In the genomic region with DNA sequence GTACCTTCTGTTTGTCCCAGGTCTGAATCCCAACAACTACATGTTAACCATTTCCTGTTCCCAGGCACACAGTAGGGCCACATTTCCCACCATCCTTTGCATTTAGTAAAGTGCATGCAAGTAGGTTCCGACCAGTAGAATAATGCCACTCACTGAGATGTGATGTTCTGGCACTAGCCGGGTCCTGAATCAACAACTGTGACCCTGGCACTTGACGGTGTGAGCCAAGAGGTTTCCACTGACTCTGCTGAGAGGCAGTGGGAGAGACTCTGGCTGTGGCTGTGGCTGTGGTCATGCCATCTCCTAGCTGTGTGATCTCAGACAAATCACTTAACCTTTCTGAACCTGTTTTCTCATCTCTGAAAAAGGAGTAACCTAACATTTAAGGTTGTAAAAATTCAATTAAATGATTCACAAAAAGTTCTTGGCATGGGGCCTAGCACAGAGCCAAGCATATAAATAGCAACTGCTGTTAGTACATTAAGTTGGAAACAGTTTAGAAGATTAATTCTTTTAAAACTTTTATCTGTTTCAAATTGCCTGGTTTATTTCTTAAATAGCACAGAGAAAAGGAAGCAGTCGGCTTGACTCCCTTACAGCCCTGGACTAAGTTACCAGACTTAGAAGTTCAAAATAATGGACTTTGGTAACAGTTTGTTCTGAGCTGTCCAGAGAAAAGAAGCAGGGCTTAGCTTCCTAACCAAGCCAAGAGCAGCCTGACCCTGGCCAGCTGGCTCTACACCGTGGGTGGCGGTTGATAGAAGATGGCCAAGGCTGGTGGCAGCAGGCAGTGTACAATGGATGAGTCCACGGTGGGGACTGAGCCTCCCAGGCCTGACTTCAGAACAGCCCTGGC, we compare ENCODE assay signal across 11 mouse cellular contexts. TPM values are rescaled to one million over a fixed set of nuclear protein-coding genes. Genes with fewer than 3 reads are reported as not detected.
A peak's percentile ranks its signal among the peaks of the same experiment; 100 is the strongest.
DNase-seq lines count a peak whose midpoint lies in the region; ATAC-seq lines count a peak whose summit lies in the region.
"Had no signal": no experiment of that assay in that cellular context is flagged by ENCODE, and none has a peak within 500 bp of the region (broad histone marks: within the 10 kb centered on the region; RNA-seq: fewer than 3 reads in every experiment).

No protein-coding gene starts in this region.

- H3K36me3 ChIP-seq in intestine, embryonic 16.5 days (ENCODE audit: control insufficient read depth, insufficient read depth, low read length) = no peaks in the 10 kb centered on the region
- H3K36me3 ChIP-seq: embryonic facial prominence, embryonic 13.5 days; midbrain, embryonic 12.5 days had no signal

- no peaks in the 10 kb centered on the region for H3K9me3 ChIP-seq in intestine, embryonic 16.5 days (ENCODE audit: control insufficient read depth, low read length)
- H3K9me3 ChIP-seq: embryonic facial prominence, embryonic 13.5 days; midbrain, embryonic 12.5 days had no signal

- WGBS in intestine, embryonic 16.5 days = 71% methylated on average over 7 of the region's 7 CpGs

- H3K27me3 ChIP-seq in intestine, embryonic 16.5 days (replicated peaks; ENCODE audit: control insufficient read depth, insufficient read depth, low read length) = no peaks in the 10 kb centered on the region
- H3K27me3 ChIP-seq: embryonic facial prominence, embryonic 13.5 days had no signal

- H3K4me2 ChIP-seq in intestine, embryonic 16.5 days (ENCODE audit: low read depth, low read length) = no peak overlapping the region
- H3K4me2 ChIP-seq: embryonic facial prominence, embryonic 13.5 days; midbrain, embryonic 12.5 days had no signal

- no peak overlapping the region for H3K4me3 ChIP-seq in intestine, embryonic 16.5 days (ENCODE audit: low read length)
- H3K4me3 ChIP-seq: embryonic facial prominence, embryonic 13.5 days; midbrain, embryonic 12.5 days had no signal

- ATAC-seq in intestine, embryonic 16.5 days = 0 out of 2 replicates have a peak, but pooled peaks have one; percentile 12
- no peak for ATAC-seq in activated CD4-positive, CD25-positive, alpha-beta regulatory T cell, adult 4 months

- H3K4me1 ChIP-seq in intestine, embryonic 16.5 days (ENCODE audit: control insufficient read depth, insufficient read depth, low read length) = peaks cover 5% of the 10 kb centered on the region

- H3K27ac ChIP-seq in intestine, embryonic 16.5 days (ENCODE audit: low read length) = peak overlapping the region; percentile 59; the same call in 1 of the 2 replicates
- H3K27ac ChIP-seq: embryonic facial prominence, embryonic 13.5 days; midbrain, embryonic 12.5 days had no signal

- DNase-seq in adrenal gland, adult 2 months = peak; percentile 66
- DNase-seq in adrenal gland, postnatal 10 days = no peak
- DNase-seq in layer of hippocampus, adult 9-11 months = peak; percentile 47
- no peak for DNase-seq in layer of hippocampus, postnatal 36 days
- peak; percentile 66 for DNase-seq in cerebellum, adult 11-12 months
- no peak for DNase-seq in left cerebral cortex, adult 9 months (ENCODE audit: low spot score in 2 of 2)
- DNase-seq: right cerebral cortex, postnatal 14 days had no signal

- no peak overlapping the region for H3K9ac ChIP-seq in intestine, embryonic 16.5 days (ENCODE audit: low read depth, low read length)
- H3K9ac ChIP-seq: embryonic facial prominence, embryonic 13.5 days; midbrain, embryonic 12.5 days had no signal

RNA-seq across cellular contexts. Expression of a gene that starts 46.8 kb away (rescaled TPM):
- total RNA-seq in adrenal gland, adult 2 months (2021) = 100 to 1,000 TPM; 166 to 261 TPM
- polyA plus RNA-seq in adrenal gland, adult 2 months (2012; rRNA removed) = 497 and 623 TPM in 2 replicates
- total RNA-seq in adrenal gland, postnatal 10 days (2021) = 100 to 1,000 TPM; 177 to 223 TPM
- 100 to 1,000 TPM; 354 to 385 TPM for total RNA-seq in layer of hippocampus, postnatal 36 days (2021)
- polyA plus RNA-seq in intestine, embryonic 16.5 days (2015; fragmentation: Nextera tagmentation; extraction: Ambion mirVana) = 24.1 and 24.6 TPM in 2 replicates
- polyA plus RNA-seq in activated CD4-positive, CD25-positive, alpha-beta regulatory T cell, adult 4 months (2017; shearing (Covaris generic)) = under 1 TPM; 0.59 to 0.83 TPM

Comparison
In these comparisons a context has a peak if more than half of its experiments do, and no peak if none do; other contexts are left out.
1. DNase-seq: peak in adrenal gland, adult 2 months (single experiment), layer of hippocampus, adult 9-11 months (single experiment) and cerebellum, adult 11-12 months (single experiment); none in adrenal gland, postnatal 10 days (single experiment), layer of hippocampus, postnatal 36 days (0 of 2) and left cerebral cortex, adult 9 months (0 of 2).